Mouse (Mus musculus): ENCODE measurements around the gene Chp2. TPM values are rescaled to one million over a fixed set of nuclear protein-coding genes. Genes with fewer than 3 reads are reported as not detected.

Gene Chp2
- total and polyA plus RNA-seq, 3 experiments = not detected

Other genes starting within 250 kb of the Chp2 start
- gene Cog7, start 237.8 kb upstream of the Chp2 start, total RNA-seq (2012; rRNA removed) = 21.8 and 22.4 TPM in 2 replicates
- 14.1 TPM in 2 replicates for gene Cog7, start 237.8 kb upstream of the Chp2 start, total RNA-seq (2014; rRNA removed)
- 19.3 and 22.2 TPM in 2 replicates for gene Cog7, start 237.8 kb upstream of the Chp2 start, polyA plus RNA-seq (2012; ENCODE audit: insufficient read length, low read depth)
- gene Gga2, start 198.3 kb upstream of the Chp2 start, total RNA-seq (2012; rRNA removed) = 26.8 and 29.6 TPM in 2 replicates
- 24.1 and 27.4 TPM in 2 replicates for gene Gga2, start 198.3 kb upstream of the Chp2 start, total RNA-seq (2014; rRNA removed)
- 79.0 and 79.2 TPM in 2 replicates for gene Gga2, start 198.3 kb upstream of the Chp2 start, polyA plus RNA-seq (2012; ENCODE audit: insufficient read length, low read depth)
- 26.9 and 38.9 TPM in 2 replicates for gene Ubfd1, start 152.3 kb upstream of the Chp2 start, total RNA-seq (2012; rRNA removed)
- gene Ubfd1, start 152.3 kb upstream of the Chp2 start, total RNA-seq (2014; rRNA removed) = 48.7 and 51.8 TPM in 2 replicates
- 36.5 and 49.5 TPM in 2 replicates for gene Ubfd1, start 152.3 kb upstream of the Chp2 start, polyA plus RNA-seq (2012; ENCODE audit: insufficient read length, low read depth)
- 11.2 and 14.3 TPM in 2 replicates for gene Ears2, start 152.2 kb upstream of the Chp2 start, total RNA-seq (2012; rRNA removed)
- 11.8 and 13.2 TPM in 2 replicates for gene Ears2, start 152.2 kb upstream of the Chp2 start, total RNA-seq (2014; rRNA removed)
- gene Ears2, start 152.2 kb upstream of the Chp2 start, polyA plus RNA-seq (2012; ENCODE audit: insufficient read length, low read depth) = 10.6 and 11.7 TPM in 2 replicates
- gene Ndufab1, start 117.6 kb upstream of the Chp2 start, total RNA-seq (2012; rRNA removed) = 156 and 162 TPM in 2 replicates
- gene Ndufab1, start 117.6 kb upstream of the Chp2 start, total RNA-seq (2014; rRNA removed) = 248 and 268 TPM in 2 replicates
- 302 and 366 TPM in 2 replicates for gene Ndufab1, start 117.6 kb upstream of the Chp2 start, polyA plus RNA-seq (2012; ENCODE audit: insufficient read length, low read depth)
- 11.7 and 14.4 TPM in 2 replicates for gene Palb2, start 86.5 kb upstream of the Chp2 start, total RNA-seq (2012; rRNA removed)
- 13.6 and 14.0 TPM in 2 replicates for gene Palb2, start 86.5 kb upstream of the Chp2 start, total RNA-seq (2014; rRNA removed)
- 14.6 and 17.5 TPM in 2 replicates for gene Palb2, start 86.5 kb upstream of the Chp2 start, polyA plus RNA-seq (2012; ENCODE audit: insufficient read length, low read depth)
- gene Dctn5, start 86.5 kb upstream of the Chp2 start, total RNA-seq (2012; rRNA removed) = 54.3 and 56.5 TPM in 2 replicates
- 62.7 and 64.6 TPM in 2 replicates for gene Dctn5, start 86.5 kb upstream of the Chp2 start, total RNA-seq (2014; rRNA removed)
- gene Dctn5, start 86.5 kb upstream of the Chp2 start, polyA plus RNA-seq (2012; ENCODE audit: insufficient read length, low read depth) = 74.7 and 76.7 TPM in 2 replicates
- gene Plk1, start 60.1 kb upstream of the Chp2 start, total RNA-seq (2012; rRNA removed) = 44.4 and 53.4 TPM in 2 replicates
- 29.3 and 30.4 TPM in 2 replicates for gene Plk1, start 60.1 kb upstream of the Chp2 start, total RNA-seq (2014; rRNA removed)
- 129 and 144 TPM in 2 replicates for gene Plk1, start 60.1 kb upstream of the Chp2 start, polyA plus RNA-seq (2012; ENCODE audit: insufficient read length, low read depth)
- not detected in 2 replicates for gene Ern2, start 33.3 kb upstream of the Chp2 start, total RNA-seq (2012; rRNA removed)
- gene Ern2, start 33.3 kb upstream of the Chp2 start, total RNA-seq (2014; rRNA removed) = not detected in 2 replicates
- not detected in 2 replicates for gene Ern2, start 33.3 kb upstream of the Chp2 start, polyA plus RNA-seq (2012; ENCODE audit: insufficient read length, low read depth)
- gene Prkcb, start 69.3 kb downstream of the Chp2 start, total RNA-seq (2012; rRNA removed) = 270 and 337 TPM in 2 replicates
- 289 and 323 TPM in 2 replicates for gene Prkcb, start 69.3 kb downstream of the Chp2 start, total RNA-seq (2014; rRNA removed)
- gene Prkcb, start 69.3 kb downstream of the Chp2 start, polyA plus RNA-seq (2012; ENCODE audit: insufficient read length, low read depth) = 381 and 463 TPM in 2 replicates

Measured in CH12.LX (cell line).